Mouse (Mus musculus): ENCODE measurements around the gene Atg4c.

Gene Atg4c

DNA sequence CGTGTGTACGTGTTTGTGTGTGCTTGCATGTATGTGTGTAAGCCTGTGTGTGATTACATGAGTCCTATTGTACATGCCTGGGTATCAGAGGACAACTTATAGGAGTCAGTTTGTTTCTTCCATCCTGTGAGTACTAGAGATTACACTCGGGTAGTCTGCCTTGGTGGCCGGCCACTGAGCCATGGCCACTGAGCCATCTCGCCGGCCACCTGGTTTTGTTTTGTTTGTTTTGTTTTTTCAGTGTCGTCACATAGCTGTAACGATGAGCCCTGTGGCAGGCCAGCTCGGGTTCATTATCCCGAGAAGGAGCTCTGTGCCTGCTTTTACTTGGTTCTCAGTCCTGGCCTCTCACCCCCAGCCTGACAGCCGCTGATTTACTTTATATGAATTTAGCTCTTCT, 69.9 kb downstream of the Atg4c start:
- no peak for DNase-seq (ENCODE audit: low spot score in 2 of 2)

DNA sequence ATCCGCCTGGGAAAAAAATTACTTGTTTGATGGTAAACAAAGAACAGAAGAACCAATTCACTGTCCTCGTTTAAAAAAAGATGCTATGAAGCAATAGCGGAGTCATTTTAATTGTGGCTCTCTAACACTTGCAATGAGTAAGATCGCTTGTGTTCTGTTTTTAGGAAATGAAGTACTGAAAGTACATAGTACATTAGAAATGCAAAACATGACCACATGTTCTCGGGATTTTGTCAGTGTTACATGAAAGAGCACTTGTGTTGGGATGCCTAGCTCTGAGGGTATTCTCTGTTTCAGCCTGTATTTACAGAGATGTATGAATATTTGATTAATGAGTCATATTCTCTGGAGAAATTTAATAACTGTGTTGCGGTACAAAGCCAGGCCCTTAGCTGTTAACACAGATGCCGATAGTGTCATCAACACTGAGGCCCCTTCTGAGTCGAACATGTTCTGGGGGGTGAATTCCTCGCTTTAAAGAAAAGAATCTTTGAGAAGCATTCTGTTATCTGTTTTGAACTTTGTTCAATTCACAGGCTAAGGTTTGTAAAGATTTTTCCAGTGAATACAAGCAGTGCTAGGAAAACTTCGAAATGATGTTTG, 73.2 kb downstream of the Atg4c start:
- no peak for DNase-seq (ENCODE audit: low spot score in 2 of 2)

DNA sequence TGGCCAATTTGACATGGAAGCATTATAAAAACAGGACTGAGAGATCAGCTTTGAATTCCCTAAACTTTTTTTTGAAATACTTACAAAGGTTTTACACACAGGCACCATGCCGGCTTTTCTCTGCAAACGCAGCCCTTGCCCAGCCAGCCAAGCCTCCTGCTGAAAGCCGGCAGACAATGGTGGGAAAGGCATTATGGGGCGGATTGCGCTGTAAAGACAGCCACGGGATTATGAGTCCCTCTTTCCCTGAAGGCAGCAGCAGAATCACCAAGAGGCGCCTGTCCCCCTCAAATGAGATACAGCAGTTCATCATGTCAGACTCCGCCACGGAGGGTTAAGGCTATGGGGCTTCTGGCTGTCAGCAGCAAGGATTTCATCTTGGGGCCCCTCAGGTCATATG, 79.1 kb downstream of the Atg4c start:
- no peak for DNase-seq (ENCODE audit: low spot score in 2 of 2)

DNA sequence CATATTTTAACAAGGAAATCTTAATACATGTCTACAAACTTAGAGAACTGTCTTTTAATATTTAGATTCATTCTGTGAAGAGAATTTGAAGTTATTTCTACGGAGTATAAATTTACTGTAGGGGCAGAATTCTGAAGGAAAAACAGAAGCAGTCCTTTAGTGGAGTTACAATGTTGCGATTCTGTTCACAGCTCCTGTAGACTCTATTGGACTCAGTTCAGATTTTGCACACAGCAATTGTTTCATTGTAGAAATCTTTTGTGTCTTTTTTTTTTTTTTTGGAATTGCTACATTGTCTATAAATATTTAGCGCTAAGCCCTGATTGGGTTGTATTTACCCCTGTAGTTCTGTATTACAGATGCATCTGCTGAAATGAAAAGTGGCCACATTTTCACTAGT, 79.7 kb downstream of the Atg4c start:
- DNase-seq (ENCODE audit: low spot score in 2 of 2) = no peak

DNA sequence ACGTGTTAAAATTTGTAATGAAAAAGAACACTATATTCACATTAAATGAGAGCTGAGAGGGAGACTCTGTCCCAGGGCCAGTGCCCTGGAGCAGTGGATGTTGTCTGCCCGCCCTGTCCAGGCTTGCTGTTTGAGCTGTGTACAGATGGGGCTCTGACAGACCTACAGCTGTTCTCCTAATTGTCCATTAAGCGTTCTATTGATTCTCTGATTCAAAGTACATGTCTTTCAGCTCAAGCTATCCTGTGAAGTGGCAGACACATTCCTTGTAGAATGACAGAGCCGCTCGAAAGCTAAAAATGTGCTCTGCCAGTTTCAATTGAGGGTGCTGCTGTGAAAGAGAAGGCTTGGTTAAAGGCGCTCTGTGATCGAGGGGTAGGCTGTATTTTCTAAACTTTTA, 80.2 kb downstream of the Atg4c start:
- DNase-seq (ENCODE audit: low spot score in 2 of 2) = no peak

DNA sequence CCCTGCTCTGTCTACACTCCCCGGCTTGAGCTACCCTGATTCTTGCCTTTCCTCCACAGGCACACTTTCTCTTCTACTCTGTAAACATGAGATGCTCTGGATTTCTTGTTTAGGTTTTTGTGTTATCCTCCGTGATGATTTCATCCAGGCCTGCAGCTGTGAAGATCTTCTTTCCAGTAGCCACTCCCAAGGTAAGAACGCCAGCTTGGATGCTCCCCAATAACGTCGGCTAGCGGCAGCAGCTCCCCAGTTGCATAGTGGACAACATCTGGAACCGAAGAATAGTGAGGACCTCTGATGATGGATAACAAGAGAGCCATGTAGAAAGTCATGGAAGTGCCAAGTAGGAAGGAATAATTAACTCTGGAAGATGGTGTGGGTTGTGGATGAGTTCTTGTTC, 85.1 kb downstream of the Atg4c start:
- no peak for DNase-seq (ENCODE audit: low spot score in 2 of 2)

DNA sequence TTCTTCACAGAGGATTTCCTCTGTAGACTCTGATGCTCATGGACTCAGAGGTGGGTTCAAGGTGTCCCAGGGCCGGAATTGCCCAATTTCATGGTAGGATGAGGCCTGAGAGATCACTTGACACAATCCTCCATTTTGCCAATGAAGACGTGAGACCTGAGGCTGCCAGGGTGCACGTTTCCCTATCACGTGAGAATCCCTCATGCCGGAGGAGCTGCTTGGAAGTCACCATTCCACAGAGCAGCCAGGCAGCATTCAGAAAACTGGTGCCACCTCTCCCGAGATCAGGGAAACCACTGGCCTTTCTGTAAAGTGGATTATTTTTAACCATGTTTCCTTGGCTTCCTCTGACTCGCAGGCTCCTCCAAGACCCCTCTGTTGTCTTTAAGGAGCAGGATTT, 88.0 kb downstream of the Atg4c start:
- no peak for DNase-seq (ENCODE audit: low spot score in 2 of 2)

DNA sequence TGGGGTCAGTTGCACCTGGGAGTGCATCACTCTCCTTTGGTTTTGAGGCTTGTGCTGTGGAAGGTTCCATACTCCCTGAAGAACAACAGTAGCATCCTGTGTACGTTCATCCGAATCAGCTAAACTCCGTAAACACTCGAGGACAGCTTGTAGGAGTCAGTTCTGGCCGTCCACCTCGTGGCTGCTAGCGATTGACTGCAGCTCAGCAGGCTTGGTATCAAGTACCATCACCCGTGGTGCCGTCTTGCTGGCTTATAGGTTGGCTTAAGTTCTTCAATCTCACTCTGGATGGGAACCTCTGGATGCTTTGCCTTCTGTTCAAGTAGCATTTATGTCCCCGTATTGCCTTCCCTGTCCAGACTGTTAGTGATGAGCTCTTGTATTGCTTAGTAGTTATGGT, 95.6 kb downstream of the Atg4c start:
- DNase-seq (ENCODE audit: low spot score in 2 of 2) = no peak

DNA sequence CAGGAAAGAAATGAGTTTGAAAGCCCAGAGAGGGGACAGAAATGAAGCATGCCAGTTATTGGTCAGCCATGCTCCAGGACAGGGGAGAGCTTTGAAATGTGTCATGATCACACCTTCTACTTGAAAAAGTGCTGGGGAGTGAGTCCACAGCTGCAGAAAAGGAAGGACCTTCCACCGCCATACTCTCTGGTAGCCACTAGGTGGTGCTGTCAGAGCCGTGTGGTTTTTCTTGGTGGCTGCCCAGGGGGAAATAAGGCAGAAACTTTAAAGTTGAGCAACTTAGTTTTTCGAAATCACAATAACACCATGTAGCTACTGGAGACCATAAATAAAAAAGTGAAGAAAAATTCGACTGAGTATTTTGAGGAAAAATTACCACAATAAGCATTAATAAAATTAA, 104.9 kb downstream of the Atg4c start:
- DNase-seq (ENCODE audit: low spot score in 2 of 2) = peak in 1 of 2 experiments; percentile 34

DNA sequence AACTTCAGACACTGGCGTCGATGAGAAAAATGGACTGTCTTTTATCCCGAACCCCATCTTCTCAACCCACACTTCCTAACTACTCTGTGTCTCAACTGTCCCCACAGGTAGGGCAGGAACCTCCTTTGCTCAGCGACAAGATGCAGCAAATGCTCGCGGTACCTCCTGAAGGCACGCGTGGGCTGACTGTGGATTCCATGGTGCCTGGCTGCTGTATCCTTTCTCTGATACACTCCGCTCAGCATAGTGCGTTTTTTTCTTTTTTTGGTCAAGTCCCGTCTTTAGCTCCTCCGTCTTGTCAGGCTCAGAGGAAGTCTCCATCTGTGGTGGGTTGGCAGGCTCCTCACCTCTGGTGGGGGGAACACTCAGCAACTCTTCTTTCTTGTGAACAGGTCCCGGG, 111.1 kb downstream of the Atg4c start:
- DNase-seq (ENCODE audit: low spot score in 2 of 2) = no peak

All from left cerebral cortex, adult 9 months (tissue).